Mouse (Mus musculus) neural tube, embryonic 13.5 days (tissue): ENCODE data around the gene Hnrnpdl. TPM values are rescaled to one million over a fixed set of nuclear protein-coding genes. Genes with fewer than 3 reads are reported as not detected.

ENCODE experiments used
- ATAC-seq: fragments of 200-750 bp; cut with Nextera tagmentation; 2 replicates; pipeline ENCODE4 v1.8.0; 2017; ENCODE audit warnings: low read depth, mild to moderate bottlenecking, moderate TSS enrichment, moderate library complexity
- H3K27ac ChIP-seq: fragments of 300-500 bp; sonication (generic); replicated peaks from 2 replicates; pipeline ENCODE4 v1.5.1; 2015; ENCODE audit warnings: moderate library complexity, mild to moderate bottlenecking, inconsistent platforms
- H3K27me3 ChIP-seq: fragments of 300-500 bp; sonication (generic); 2 replicates; pipeline ENCODE4 v1.6.1; 2015; ENCODE audit warnings: mild to moderate bottlenecking, inconsistent platforms
- H3K36me3 ChIP-seq: fragments of 300-500 bp; sonication (generic); 2 replicates; pipeline ENCODE4 v1.6.1; 2015; ENCODE audit warnings: mild to moderate bottlenecking, inconsistent platforms
- H3K4me1 ChIP-seq: fragments of 300-500 bp; sonication (generic); replicated peaks from 2 replicates; pipeline ENCODE4 v1.6.1; 2015; ENCODE audit warnings: inconsistent platforms
- H3K4me2 ChIP-seq: fragments of 300-500 bp; sonication (generic); 2 replicates; pipeline ENCODE4 v1.6.1; 2015; ENCODE audit warnings: inconsistent platforms, mild to moderate bottlenecking, moderate library complexity
- H3K4me3 ChIP-seq: fragments of 300-500 bp; sonication (generic); 2 replicates; pipeline ENCODE4 v1.5.1; 2015; ENCODE audit warnings: mild to moderate bottlenecking, inconsistent platforms
- H3K9ac ChIP-seq: fragments of 300-500 bp; sonication (generic); 2 replicates; pipeline ENCODE4 v1.6.1; 2015; ENCODE audit warnings: moderate library complexity, mild to moderate bottlenecking, inconsistent platforms
- H3K9me3 ChIP-seq: fragments of 300-500 bp; sonication (generic); 2 replicates; pipeline ENCODE4 v1.6.1; 2016; ENCODE audit warnings: inconsistent platforms
- WGBS: fragments of 180-500 bp; shearing (Covaris S2); methylation state at CpG from one replicate; pipeline ENCODE4 v1.1.7; 2015; 5-methylcytosine and 5-hydroxymethylcytosine counted together
- polyA plus RNA-seq: library from polyadenylated mRNA; unstranded; fragments of >200 nt; fragmentation: Nextera tagmentation; extraction: Ambion mirVana; gene quantifications from 2 replicates; pipeline ENCODE4 v1.2.1, GENCODE M21; 2015

Gene Hnrnpdl
- 211 and 214 TPM in 2 replicates for polyA plus RNA-seq

DNA sequence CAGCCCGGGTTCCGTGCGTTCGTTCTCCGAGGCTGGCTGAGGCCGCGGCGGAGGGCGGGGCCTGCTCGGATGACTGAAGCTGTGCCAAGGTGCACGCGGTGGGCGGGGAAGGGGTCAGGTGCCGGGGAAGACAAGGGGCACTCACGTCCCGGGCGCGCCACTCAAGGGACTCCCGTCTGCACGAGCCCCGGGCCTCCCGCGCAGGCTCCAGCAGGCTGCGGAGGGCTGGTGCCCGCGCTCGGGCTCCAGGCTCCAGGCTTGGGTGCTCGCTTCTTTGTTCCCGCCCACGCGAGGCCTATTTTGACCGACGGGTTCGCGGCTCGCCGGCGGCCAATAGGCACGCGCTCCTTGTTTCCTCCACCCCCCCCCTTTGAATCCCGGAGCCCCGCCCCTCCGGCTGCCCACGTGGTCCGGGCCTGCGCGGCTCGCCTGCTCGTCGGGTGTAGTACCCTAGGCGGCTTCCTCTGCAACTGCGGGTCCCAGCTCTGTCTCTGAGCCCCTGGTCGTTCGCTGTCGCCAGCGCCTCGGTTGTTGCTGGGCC is at the start of gene Hnrnpdl, which contains the start of gene Enoph1:
Hnrnpdl (minus strand) TSS at position 63 of the 541 bp plus-strand sequence.
Enoph1 (plus strand) TSS at position 384 of the 541 bp plus-strand sequence.
- Histone ChIP-seq H3K27ac (peak within 1 kb of the TSS; percentile 99), H3K9ac (peak within 1 kb of the TSS; percentile 99), H3K4me2 (peak within 1 kb of the TSS; percentile 99), H3K4me3 (peak within 1 kb of the TSS; percentile 94), H3K4me1 (peaks cover 65% of the 10 kb centered on the region), H3K36me3 (peaks cover 19% of the 10 kb centered on the region), H3K9me3 (no peaks in the 10 kb centered on the region), H3K27me3 (no peaks in the 10 kb centered on the region)
- ATAC-seq = peak; percentile 88
- under 1% methylated on average over 57 of the region's 57 CpGs for WGBS

DNA sequence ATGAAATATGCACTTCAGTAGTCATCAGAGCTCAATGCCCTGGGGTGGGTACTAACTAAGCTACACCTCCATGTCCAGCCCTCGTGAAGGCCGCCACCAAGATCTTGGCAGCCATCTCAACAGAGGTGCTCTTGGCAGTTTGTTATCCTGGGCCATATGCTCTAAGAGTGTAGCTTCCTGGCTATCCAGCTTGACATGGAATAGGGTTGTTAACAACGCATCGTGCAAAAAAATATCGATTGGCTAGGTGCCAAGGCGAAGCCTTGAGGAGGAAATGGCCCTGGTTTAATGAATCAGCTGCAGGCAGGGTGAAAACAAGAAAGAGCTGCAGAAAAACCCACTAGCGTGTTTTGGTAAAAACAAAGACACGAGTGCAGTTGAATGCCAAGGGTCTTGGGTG is 45.6 kb upstream of the Hnrnpdl start:
- peaks cover 30% of the 10 kb centered on the region for H3K4me1 ChIP-seq
- no peak overlapping the region for H3K9ac ChIP-seq
- no peak; the same call in 1 of the 2 replicates for ATAC-seq
- no peak overlapping the region for H3K4me2 ChIP-seq
- no peak overlapping the region for H3K4me3 ChIP-seq
- 54% methylated on average over 8 of the region's 8 CpGs for WGBS
- peak overlapping the region; percentile 20; the same call in 1 of the 2 replicates for H3K27ac ChIP-seq
- no peaks in the 10 kb centered on the region for H3K27me3 ChIP-seq
- no peaks in the 10 kb centered on the region for H3K36me3 ChIP-seq
- no peaks in the 10 kb centered on the region for H3K9me3 ChIP-seq

DNA sequence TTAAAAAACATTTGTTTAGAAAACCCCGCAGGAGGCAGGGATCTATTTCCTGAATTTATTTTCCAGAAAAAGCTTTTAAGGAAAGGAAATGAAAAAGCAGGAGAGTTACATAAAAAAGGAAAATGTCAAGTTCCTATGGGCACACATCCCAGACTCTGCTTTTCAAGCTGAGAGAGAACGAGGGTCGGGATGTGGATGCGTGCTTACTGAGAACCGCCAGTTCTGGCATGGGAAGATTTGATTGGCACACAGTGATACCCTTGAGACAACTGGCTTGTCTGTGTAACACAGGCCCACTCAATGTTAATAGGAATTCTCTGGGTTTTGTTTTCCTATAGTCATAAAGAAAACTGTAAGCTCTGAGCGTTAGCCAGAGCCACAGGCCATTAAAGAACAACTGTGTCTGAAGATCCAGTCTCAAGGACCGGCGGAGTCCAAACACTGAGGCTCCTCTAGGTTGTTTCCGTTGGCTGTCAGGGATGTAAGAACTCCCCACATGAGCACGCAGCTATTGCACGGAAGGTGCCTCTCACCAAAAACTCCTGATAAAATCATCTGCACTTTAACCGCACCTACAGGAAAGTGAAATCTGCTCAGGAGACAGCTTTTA is 44.6 kb upstream of the Hnrnpdl start:
- no peak overlapping the region for H3K4me2 ChIP-seq
- no peaks in the 10 kb centered on the region for H3K36me3 ChIP-seq
- H3K9ac ChIP-seq = no peak overlapping the region
- peaks cover 33% of the 10 kb centered on the region for H3K4me1 ChIP-seq
- H3K27ac ChIP-seq = 0 out of 2 replicates have a peak overlapping the region, but pooled peaks have one; percentile 15
- WGBS = 57% methylated on average over 12 of the region's 12 CpGs
- H3K4me3 ChIP-seq = no peak overlapping the region
- no peak for ATAC-seq
- H3K27me3 ChIP-seq = no peaks in the 10 kb centered on the region
- no peaks in the 10 kb centered on the region for H3K9me3 ChIP-seq

- Histone ChIP-seq H3K27ac (no peak overlapping the region), H3K4me2 (no peak overlapping the region), H3K9me3 (no peaks in the 10 kb centered on the region), H3K27me3 (no peaks in the 10 kb centered on the region), H3K4me3 (no peak overlapping the region), H3K36me3 (no peaks in the 10 kb centered on the region), H3K9ac (no peak overlapping the region), H3K4me1 (peaks cover 43% of the 10 kb centered on the region)
- ATAC-seq = no peak
- WGBS = 93% methylated on average over 4 of the region's 4 CpGs
Observed at GRCm38 (mm10) chr5:100082006-100082405, 42.5 kb upstream of the Hnrnpdl start.

DNA sequence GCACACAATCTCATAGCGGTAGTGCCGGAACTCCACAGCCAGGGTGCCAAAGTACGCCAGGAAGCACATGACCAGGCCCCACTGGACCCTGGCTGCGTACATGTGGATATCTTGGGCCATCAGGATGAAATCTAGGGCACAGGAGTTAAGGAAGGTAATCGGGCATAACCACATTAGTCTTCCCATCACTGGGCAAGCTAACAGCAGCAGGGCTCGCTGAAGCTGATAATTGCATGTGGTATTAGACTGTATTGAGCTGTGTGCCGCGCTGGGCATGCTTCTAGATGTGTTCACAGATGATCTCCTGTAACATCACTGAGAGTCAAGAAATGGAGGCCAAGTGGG is 40.4 kb upstream of the Hnrnpdl start:
- H3K4me3 ChIP-seq = no peak overlapping the region
- H3K4me1 ChIP-seq = peaks cover 30% of the 10 kb centered on the region
- H3K27ac ChIP-seq = no peak overlapping the region
- peak overlapping the region; percentile 52 for H3K4me2 ChIP-seq
- no peaks in the 10 kb centered on the region for H3K9me3 ChIP-seq
- ATAC-seq = peak; percentile 42; the same call in 1 of the 2 replicates
- WGBS = 80% methylated on average over 8 of the region's 8 CpGs
- no peaks in the 10 kb centered on the region; the same call in 1 of the 2 replicates for H3K36me3 ChIP-seq
- no peak overlapping the region for H3K9ac ChIP-seq
- no peaks in the 10 kb centered on the region for H3K27me3 ChIP-seq

DNA sequence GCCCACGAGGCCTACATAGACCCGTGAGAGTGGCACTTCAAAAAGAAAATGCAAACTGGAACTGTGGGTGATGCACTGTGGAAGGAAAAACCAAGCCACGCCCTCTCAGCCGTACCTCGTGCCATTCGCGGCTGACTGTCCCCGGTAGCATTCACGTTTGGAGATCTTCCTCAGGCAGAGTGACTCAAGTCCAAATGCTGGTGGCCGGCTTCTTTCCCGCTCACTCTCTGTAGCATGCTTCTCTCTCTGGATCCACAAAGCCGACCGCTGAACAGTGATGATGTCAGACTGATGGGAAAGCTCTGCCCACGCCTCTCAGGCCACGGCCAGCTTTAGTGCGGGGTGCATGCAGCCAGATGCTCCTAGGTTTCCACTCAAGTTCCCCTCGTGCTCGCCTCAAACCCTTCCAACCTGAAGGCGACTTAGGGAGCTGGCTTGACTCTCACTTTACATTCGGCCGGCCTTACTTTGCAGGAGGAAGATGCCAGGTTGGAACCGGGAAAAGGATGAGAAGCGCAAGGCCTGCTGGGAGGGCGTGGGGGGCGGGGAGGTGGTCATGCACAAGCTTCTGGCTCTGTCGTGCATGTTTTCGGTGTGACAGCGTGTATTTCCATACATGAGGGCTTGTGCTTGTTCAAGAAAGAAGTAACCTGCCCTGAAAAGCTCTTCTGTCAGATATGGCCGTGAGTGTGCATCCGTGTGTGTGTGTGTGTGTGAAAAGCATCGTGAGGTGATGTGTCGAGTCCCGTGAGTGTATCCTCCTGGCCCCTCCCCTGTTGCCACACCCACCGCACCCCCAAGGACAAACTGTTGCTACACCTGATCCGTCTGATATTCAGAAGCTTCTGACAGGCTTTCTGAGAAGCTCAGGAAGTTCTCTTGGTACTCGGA is 39.8 kb upstream of the Hnrnpdl start:
- Histone ChIP-seq H3K27ac (peak overlapping the region; percentile 13; the same call in 1 of the 2 replicates), H3K4me1 (peaks cover 27% of the 10 kb centered on the region), H3K9ac (peak overlapping the region; percentile 59), H3K27me3 (no peaks in the 10 kb centered on the region), H3K36me3 (no peaks in the 10 kb centered on the region; the same call in 1 of the 2 replicates), H3K4me2 (peak overlapping the region; percentile 52), H3K4me3 (peak overlapping the region; percentile 28), H3K9me3 (no peaks in the 10 kb centered on the region)
- WGBS = 36% methylated on average over 36 of the region's 36 CpGs
- peak; percentile 67 for ATAC-seq

- no peaks in the 10 kb centered on the region for H3K9me3 ChIP-seq
- no peak overlapping the region for H3K9ac ChIP-seq
- no peak overlapping the region for H3K4me3 ChIP-seq
- H3K27ac ChIP-seq = no peak overlapping the region
- H3K36me3 ChIP-seq = peaks cover 17% of the 10 kb centered on the region
- WGBS = 62% methylated on average over 4 of the region's 4 CpGs
- no peak overlapping the region for H3K4me2 ChIP-seq
- no peaks in the 10 kb centered on the region for H3K27me3 ChIP-seq
- no peak for ATAC-seq
- H3K4me1 ChIP-seq = peaks cover 21% of the 10 kb centered on the region; the same call in 1 of the 2 replicates
Observed at GRCm38 (mm10) chr5:100074571-100074970, 35.1 kb upstream of the Hnrnpdl start.

GRCm38 (mm10) chr5:100072557-100072956 is 33.1 kb upstream of the Hnrnpdl start:
- Histone ChIP-seq H3K27ac (no peak overlapping the region), H3K4me2 (no peak overlapping the region), H3K4me1 (peaks cover 8% of the 10 kb centered on the region; the same call in 1 of the 2 replicates), H3K9ac (no peak overlapping the region), H3K27me3 (no peaks in the 10 kb centered on the region), H3K4me3 (no peak overlapping the region), H3K9me3 (no peaks in the 10 kb centered on the region), H3K36me3 (peaks cover 32% of the 10 kb centered on the region)
- no peak for ATAC-seq
- 44% methylated on average over 9 of the region's 9 CpGs for WGBS

- H3K9me3 ChIP-seq = no peaks in the 10 kb centered on the region
- no peak overlapping the region for H3K4me2 ChIP-seq
- no peak overlapping the region for H3K9ac ChIP-seq
- no peaks in the 10 kb centered on the region for H3K27me3 ChIP-seq
- H3K4me3 ChIP-seq = no peak overlapping the region
- no peak for ATAC-seq
- no peak overlapping the region for H3K27ac ChIP-seq
- peaks cover 6% of the 10 kb centered on the region; the same call in 1 of the 2 replicates for H3K4me1 ChIP-seq
- 91% methylated on average over 5 of the region's 5 CpGs for WGBS
- peaks cover 41% of the 10 kb centered on the region for H3K36me3 ChIP-seq
Observed at GRCm38 (mm10) chr5:100071541-100071940, 32.1 kb upstream of the Hnrnpdl start.

GRCm38 (mm10) chr5:100070255-100070654 is 30.8 kb upstream of the Hnrnpdl start:
- Histone ChIP-seq H3K4me3 (no peak overlapping the region), H3K9ac (no peak overlapping the region), H3K9me3 (no peaks in the 10 kb centered on the region), H3K27me3 (no peaks in the 10 kb centered on the region), H3K36me3 (peaks cover 52% of the 10 kb centered on the region), H3K4me1 (peaks cover 6% of the 10 kb centered on the region; the same call in 1 of the 2 replicates), H3K4me2 (no peak overlapping the region), H3K27ac (no peak overlapping the region)
- WGBS = 32% methylated on average over 3 of the region's 3 CpGs
- peak; percentile 63; the same call in 1 of the 2 replicates for ATAC-seq

DNA sequence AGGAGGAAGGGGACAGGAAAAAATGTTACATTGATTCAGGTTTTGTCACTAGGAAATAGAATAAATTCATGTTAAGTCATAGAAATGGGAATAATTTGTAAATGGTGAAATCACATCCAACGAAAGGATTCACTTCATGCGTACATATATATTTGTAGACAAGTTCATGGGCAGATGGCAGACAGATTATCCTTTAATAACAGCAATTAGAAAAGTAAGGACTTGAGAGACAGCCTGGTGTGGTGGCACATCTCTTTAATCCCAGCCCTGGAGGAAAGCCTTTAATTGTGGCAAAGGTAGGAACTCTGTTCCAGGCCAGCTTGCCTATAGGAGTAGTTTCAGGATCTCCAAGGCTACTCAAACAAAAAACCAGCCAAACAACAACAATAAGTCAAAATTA is 30.1 kb upstream of the Hnrnpdl start:
- H3K36me3 ChIP-seq = peaks cover 59% of the 10 kb centered on the region
- H3K4me3 ChIP-seq = no peak overlapping the region
- no peak overlapping the region for H3K27ac ChIP-seq
- no peak overlapping the region for H3K4me2 ChIP-seq
- H3K4me1 ChIP-seq = peaks cover 6% of the 10 kb centered on the region; the same call in 1 of the 2 replicates
- no peak overlapping the region for H3K9ac ChIP-seq
- ATAC-seq = no peak
- WGBS = 97% methylated on average over 2 of the region's 2 CpGs
- H3K9me3 ChIP-seq = no peaks in the 10 kb centered on the region
- no peaks in the 10 kb centered on the region for H3K27me3 ChIP-seq

DNA sequence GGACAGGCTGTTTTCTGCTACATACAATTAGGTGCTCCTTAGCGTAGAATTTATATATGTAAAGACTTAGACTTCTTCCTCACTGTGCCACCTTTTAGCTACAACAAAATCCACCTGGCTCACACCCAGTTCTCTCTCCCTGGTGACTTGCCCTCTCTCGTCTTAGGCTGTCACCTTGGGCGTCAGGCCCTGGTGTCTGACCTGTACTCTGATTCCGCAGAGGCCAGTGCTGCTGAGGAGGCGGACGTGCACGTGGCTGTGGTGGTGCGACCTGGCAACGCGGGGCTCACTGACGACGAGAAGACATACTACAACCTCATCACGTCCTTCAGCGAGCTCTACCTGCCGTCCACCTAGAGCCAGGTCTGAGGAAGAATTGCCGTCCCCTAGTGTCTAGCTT is 28.1 kb upstream of the Hnrnpdl start:
- H3K27me3 ChIP-seq = no peaks in the 10 kb centered on the region
- H3K36me3 ChIP-seq = peaks cover 63% of the 10 kb centered on the region
- no peak overlapping the region for H3K27ac ChIP-seq
- no peaks in the 10 kb centered on the region for H3K9me3 ChIP-seq
- no peak for ATAC-seq
- no peak overlapping the region for H3K9ac ChIP-seq
- 95% methylated on average over 16 of the region's 16 CpGs for WGBS
- no peak overlapping the region for H3K4me2 ChIP-seq
- H3K4me3 ChIP-seq = no peak overlapping the region
- H3K4me1 ChIP-seq = peaks cover 3% of the 10 kb centered on the region; the same call in 1 of the 2 replicates
